Mouse (Mus musculus): ENCODE results near the gene Dusp13.

DNA sequence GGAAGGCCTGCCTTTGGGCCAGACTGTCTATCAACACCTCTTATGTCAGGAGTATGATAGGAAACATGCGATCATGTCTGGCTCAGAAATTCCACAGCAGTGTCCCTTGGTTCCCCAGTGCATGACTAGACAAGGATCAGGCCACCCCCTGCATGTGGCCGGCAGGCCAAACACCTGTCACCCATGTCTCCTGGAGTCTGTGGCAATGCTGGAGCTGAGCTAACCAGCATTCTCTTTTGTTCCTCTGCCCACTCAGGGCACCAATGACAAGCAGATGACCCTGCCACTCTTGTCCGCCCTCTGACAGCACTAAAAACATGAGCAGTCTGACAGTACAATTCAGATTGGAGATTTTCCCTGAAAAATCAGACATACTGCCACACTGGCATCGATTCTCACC is 67.1 kb downstream of the Dusp13 start:
- TF ChIP-seq CTCF (conservative IDR thresholded peaks at IDR 0.05; ENCODE audit: low read length) (no peak), POU5F1 (IDR thresholded peaks at IDR 0.05; ENCODE audit: borderline replicate concordance, low read length) (no peak)
